Mouse (Mus musculus) limb, embryonic 14.5 days (tissue): ENCODE measurements around the gene Plcz1. TPM values are rescaled to one million over a fixed set of nuclear protein-coding genes. Genes with fewer than 3 reads are reported as not detected.

ENCODE experiments used
- ATAC-seq: fragments of 200-750 bp; cut with Nextera tagmentation; 2 replicates; pipeline ENCODE4 v1.8.0; 2017; ENCODE audit warnings: low read depth, moderate number of reproducible peaks, moderate TSS enrichment; ENCODE audit not compliant: low FRiP score
- DNase-seq: peaks from one replicate; pipeline ENCODE4 v3.0.0-alpha.2; 2015; ENCODE audit warnings: low spot score
- H3K27ac ChIP-seq: fragments of 300-500 bp; sonication (generic); replicated peaks from 2 replicates; pipeline ENCODE4 v1.5.1; 2014; ENCODE audit warnings: low read depth, mild to moderate bottlenecking, low read length, moderate library complexity, mixed read lengths
- H3K27me3 ChIP-seq: fragments of 300-500 bp; sonication (generic); 2 replicates; pipeline ENCODE4 v1.6.1; 2014; ENCODE audit warnings: low read length, mixed read lengths; ENCODE audit not compliant: control insufficient read depth, insufficient read depth
- H3K36me3 ChIP-seq: fragments of 300-500 bp; sonication (generic); 2 replicates; pipeline ENCODE4 v1.6.1; 2014; ENCODE audit warnings: mild to moderate bottlenecking, low read length, moderate library complexity, mixed read lengths; ENCODE audit not compliant: control insufficient read depth, insufficient read depth
- H3K4me1 ChIP-seq: fragments of 300-500 bp; sonication (generic); 2 replicates; pipeline ENCODE4 v1.6.1; 2014; ENCODE audit warnings: antibody characterized with exemption, low read length, mixed read lengths; ENCODE audit not compliant: control insufficient read depth, insufficient read depth
- H3K4me2 ChIP-seq: fragments of 300-500 bp; sonication (generic); replicated peaks from 2 replicates; pipeline ENCODE4 v1.6.1; 2014; ENCODE audit warnings: low read depth, mild to moderate bottlenecking, low read length, moderate library complexity; ENCODE audit not compliant: severe bottlenecking
- H3K4me3 ChIP-seq: fragments of 300-500 bp; sonication (generic); replicated peaks from 2 replicates; pipeline ENCODE4 v1.5.1; 2014; ENCODE audit warnings: low read length
- H3K9ac ChIP-seq: fragments of 300-500 bp; sonication (generic); 2 replicates; pipeline ENCODE4 v1.6.1; 2014; ENCODE audit warnings: mild to moderate bottlenecking, low read depth, low read length, moderate library complexity; ENCODE audit not compliant: severe bottlenecking
- H3K9me3 ChIP-seq: fragments of 300-500 bp; sonication (generic); 2 replicates; pipeline ENCODE4 v1.6.1; 2016; ENCODE audit warnings: low read length; ENCODE audit not compliant: control insufficient read depth
- POLR2A ChIP-seq: fragments of 200-500 bp; IDR thresholded peaks from 2 replicates; pipeline ENCODE4 v1.8.0; 2012; ENCODE audit warnings: inconsistent platforms, mild to moderate bottlenecking, moderate library complexity, borderline replicate concordance; ENCODE audit not compliant: insufficient read depth, insufficient read length; ENCODE audit errors: extremely low read depth
- WGBS: fragments of 180-500 bp; shearing (Covaris S2); extraction: QIAGEN DNeasy Blood & Tissue Kit; methylation state at CpG from one replicate; pipeline ENCODE4 v1.1.7; 2014; 5-methylcytosine and 5-hydroxymethylcytosine counted together
- polyA plus RNA-seq, 2 experiments: library from polyadenylated mRNA; depleted of rRNA in 1 of 2; stranded (reverse) in 1 of 2; unstranded in 1 of 2; fragments of >200 nt; fragmentation: Nextera tagmentation in 1 of 2; extraction: Ambion mirVana in 1 of 2; gene quantifications; 2 replicates each; pipeline versions ENCODE4 v1.2.1 to v1.2.3; 2012 to 2014

The Plcz1 gene
- polyA plus RNA-seq, 2 experiments = 0.03 TPM; not detected in 1

DNA sequence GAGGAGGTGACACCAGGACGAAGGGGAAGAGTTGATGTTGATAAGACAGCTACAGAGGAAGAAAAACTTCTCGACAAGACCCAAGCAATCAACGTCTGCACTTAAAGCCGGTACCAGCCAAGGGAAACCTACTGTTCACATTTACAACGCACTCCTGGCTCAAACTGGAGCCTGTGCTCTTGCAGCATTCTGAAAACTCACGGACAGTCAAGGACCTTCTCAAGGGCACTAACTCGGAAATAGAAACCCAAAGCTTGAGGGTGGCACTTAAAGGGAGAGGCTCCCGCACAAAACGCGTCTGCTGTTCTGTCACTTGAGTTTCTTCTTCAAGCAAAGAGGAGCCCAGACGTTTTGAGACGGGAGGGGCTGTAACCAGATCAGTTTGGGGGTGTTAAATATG lies 87.7 kb downstream of the Plcz1 start:
- Histone ChIP-seq H3K27me3 (no peaks in the 10 kb centered on the region), H3K36me3 (no peaks in the 10 kb centered on the region), H3K27ac (no peak overlapping the region), H3K4me3 (no peak overlapping the region), H3K4me1 (no peaks in the 10 kb centered on the region), H3K9me3 (no peaks in the 10 kb centered on the region), H3K4me2 (no peak overlapping the region), H3K9ac (no peak overlapping the region)
- no peak for TF ChIP-seq POLR2A
- ATAC-seq (no peak), DNase-seq (no peak)
- 81% methylated on average over 12 of the region's 12 CpGs for WGBS

DNA sequence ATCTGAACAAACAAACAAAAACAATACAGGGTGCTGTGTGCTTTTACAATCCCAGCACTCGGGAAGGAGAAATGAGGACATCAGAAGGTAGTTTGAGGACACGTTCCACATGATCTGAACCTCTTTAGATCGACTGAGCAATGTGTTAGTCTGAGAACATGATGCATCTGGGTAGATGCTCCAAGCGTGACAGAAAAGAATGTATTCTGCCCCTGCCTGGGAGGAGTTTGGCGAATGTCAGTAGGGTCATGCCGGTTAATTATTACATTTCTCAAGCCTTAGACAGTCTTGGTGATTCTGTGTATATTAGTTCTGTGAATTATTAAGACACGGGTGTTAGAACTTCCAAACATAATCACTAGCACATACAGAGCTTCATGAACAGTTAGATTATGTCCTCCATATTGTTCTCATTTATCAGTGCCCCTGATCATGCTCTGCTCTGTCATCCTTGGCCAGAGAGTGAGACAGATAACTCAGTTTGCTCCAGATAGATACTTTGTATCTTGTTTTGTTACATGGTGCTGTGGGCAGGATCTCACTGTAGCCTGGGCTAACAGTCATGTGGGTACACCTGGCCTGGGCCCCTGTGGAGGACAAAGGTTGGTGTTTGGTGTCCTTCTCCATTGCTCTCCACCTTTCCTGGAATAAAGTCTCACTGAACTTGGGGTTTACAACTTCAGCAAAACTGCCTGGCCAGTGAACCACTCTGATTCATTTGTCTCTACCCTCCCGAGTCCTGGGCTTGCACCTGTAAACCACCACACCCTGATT lies 94.0 kb downstream of the Plcz1 start:
- H3K9ac ChIP-seq = no peak overlapping the region
- no peaks in the 10 kb centered on the region for H3K4me1 ChIP-seq
- ATAC-seq (no peak), DNase-seq (no peak)
- no peak for TF ChIP-seq POLR2A
- H3K4me3 ChIP-seq = no peak overlapping the region
- no peaks in the 10 kb centered on the region for H3K9me3 ChIP-seq
- WGBS = 82% methylated on average over 8 of the region's 8 CpGs
- H3K36me3 ChIP-seq = no peaks in the 10 kb centered on the region
- no peaks in the 10 kb centered on the region for H3K27me3 ChIP-seq
- no peak overlapping the region for H3K4me2 ChIP-seq
- H3K27ac ChIP-seq = no peak overlapping the region

Other genes starting within 250 kb of the Plcz1 start
- not detected in 2 replicates for gene Capza3, start 205 bp downstream of the Plcz1 start, polyA plus RNA-seq (2012; rRNA removed)
- not detected in 2 replicates for gene Capza3, start 205 bp downstream of the Plcz1 start, polyA plus RNA-seq (2014; fragmentation: Nextera tagmentation; extraction: Ambion mirVana)